Mouse (Mus musculus) stomach, embryonic 16.5 days (tissue): ENCODE data around the gene Rergl. TPM values are rescaled to one million over a fixed set of nuclear protein-coding genes. Genes with fewer than 3 reads are reported as not detected.

Source experiments
- ATAC-seq: fragments of 200-750 bp; cut with Nextera tagmentation; 2 replicates; pipeline ENCODE4 v1.8.0; 2017; ENCODE audit warnings: moderate number of reproducible peaks, moderate TSS enrichment; ENCODE audit not compliant: insufficient read depth, low FRiP score
- H3K27ac ChIP-seq: fragments of 300-500 bp; sonication (generic); 2 replicates; pipeline ENCODE4 v1.5.1; 2014; ENCODE audit warnings: low read length
- H3K27me3 ChIP-seq: fragments of 300-500 bp; sonication (generic); 2 replicates; pipeline ENCODE4 v1.6.1; 2014; ENCODE audit warnings: low read length, control low read depth, mixed read lengths; ENCODE audit not compliant: control insufficient read depth, insufficient read depth
- H3K36me3 ChIP-seq: fragments of 300-500 bp; sonication (generic); 2 replicates; pipeline ENCODE4 v1.6.1; 2014; ENCODE audit warnings: low read length; ENCODE audit not compliant: control insufficient read depth, insufficient read depth
- H3K4me1 ChIP-seq: fragments of 300-500 bp; sonication (generic); 2 replicates; pipeline ENCODE4 v1.6.1; 2014; ENCODE audit warnings: low read length, control low read depth, mixed read lengths; ENCODE audit not compliant: control insufficient read depth, insufficient read depth
- H3K4me2 ChIP-seq: fragments of 300-500 bp; sonication (generic); 2 replicates; pipeline ENCODE4 v1.6.1; 2014; ENCODE audit warnings: low read depth, low read length, mixed read lengths
- H3K4me3 ChIP-seq: fragments of 300-500 bp; sonication (generic); replicated peaks from 2 replicates; pipeline ENCODE4 v1.5.1; 2014; ENCODE audit warnings: mild to moderate bottlenecking, low read length
- H3K9ac ChIP-seq: fragments of 300-500 bp; sonication (generic); 2 replicates; pipeline ENCODE4 v1.6.1; 2014; ENCODE audit warnings: low read length
- H3K9me3 ChIP-seq: fragments of 300-500 bp; sonication (generic); replicated peaks from 2 replicates; pipeline ENCODE4 v1.6.1; 2016; ENCODE audit warnings: low read length, control low read depth; ENCODE audit not compliant: control insufficient read depth
- WGBS: fragments of 180-500 bp; shearing (Covaris S2); extraction: QIAGEN DNeasy Blood & Tissue Kit; methylation state at CpG from one replicate; pipeline ENCODE4 v1.1.7; 2014; 5-methylcytosine and 5-hydroxymethylcytosine counted together
- polyA plus RNA-seq: library from polyadenylated mRNA; unstranded; fragments of >200 nt; fragmentation: Nextera tagmentation; extraction: Ambion mirVana; gene quantifications from 2 replicates; pipeline ENCODE4 v1.2.1, GENCODE M21; 2015

Rergl gene
- polyA plus RNA-seq, result 1.0 and 1.4 TPM in 2 replicates

- no peaks in the 10 kb centered on the region for H3K4me1 ChIP-seq
- H3K36me3 ChIP-seq, result no peaks in the 10 kb centered on the region
- H3K27me3 ChIP-seq, result no peaks in the 10 kb centered on the region
- no peak within 1 kb of the TSS for H3K27ac ChIP-seq
- no peaks in the 10 kb centered on the region for H3K9me3 ChIP-seq
- ATAC-seq, result no peak
- whole genome bisulfite sequencing, result 21% methylated on average over 1 of the region's 1 CpGs
- no peak within 1 kb of the TSS for H3K9ac ChIP-seq
- H3K4me3 ChIP-seq, result no peak within 1 kb of the TSS
- H3K4me2 ChIP-seq, result no peak within 1 kb of the TSS
These were observed at the start of gene Rergl for GRCm38 (mm10) chr6:139501876-139502275. Rergl (minus strand) TSS chr6:139501976.

DNA sequence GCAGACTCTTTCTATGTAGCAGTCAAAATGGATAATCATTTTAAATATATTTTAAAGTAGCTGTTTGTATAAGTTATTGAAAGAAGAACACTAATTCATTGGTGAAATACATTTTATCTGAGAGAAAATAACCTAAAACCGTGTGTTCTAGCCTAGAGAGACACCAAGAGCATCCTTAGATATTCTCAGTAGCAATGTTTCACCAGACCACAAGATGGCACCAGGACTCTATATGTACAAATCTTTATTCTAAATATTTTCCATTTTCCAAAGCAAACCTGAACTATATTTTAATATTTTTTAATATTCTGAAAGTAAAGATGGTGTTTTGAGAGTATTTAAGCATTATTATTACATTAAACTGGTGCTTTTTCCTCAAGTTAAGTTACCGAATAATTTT is 36.7 kb upstream of the Rergl start:
- H3K4me2 ChIP-seq, result no peak overlapping the region
- no peaks in the 10 kb centered on the region for H3K9me3 ChIP-seq
- no peaks in the 10 kb centered on the region for H3K4me1 ChIP-seq
- no peak overlapping the region for H3K9ac ChIP-seq
- WGBS, result 52% methylated on average over 2 of the region's 2 CpGs
- no peak overlapping the region for H3K27ac ChIP-seq
- H3K36me3 ChIP-seq, result no peaks in the 10 kb centered on the region
- no peak overlapping the region for H3K4me3 ChIP-seq
- no peak for ATAC-seq
- H3K27me3 ChIP-seq, result no peaks in the 10 kb centered on the region

DNA sequence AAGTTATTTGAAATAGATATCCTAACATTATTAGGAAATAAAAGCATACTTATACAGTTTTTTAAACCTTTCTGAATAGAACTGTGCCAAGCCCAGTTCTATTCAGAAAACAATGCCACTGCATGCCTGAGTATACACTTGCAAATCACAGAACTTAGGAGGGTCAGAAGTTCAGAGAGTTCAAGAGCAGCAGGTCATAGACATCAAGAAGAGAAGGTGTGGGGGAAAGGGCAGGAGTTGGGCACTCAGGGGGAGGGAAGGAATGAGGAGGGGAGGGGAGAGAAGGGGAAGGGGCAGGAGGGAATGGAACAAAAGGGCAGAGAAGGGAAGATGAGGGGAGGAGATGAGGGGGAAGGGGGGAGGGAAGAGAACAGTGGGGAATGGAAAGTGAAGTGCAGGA is 23.6 kb upstream of the Rergl start:
- H3K4me1 ChIP-seq, result no peaks in the 10 kb centered on the region
- H3K9ac ChIP-seq, result no peak overlapping the region
- H3K27me3 ChIP-seq, result no peaks in the 10 kb centered on the region
- H3K27ac ChIP-seq, result no peak overlapping the region
- H3K4me3 ChIP-seq, result no peak overlapping the region
- no peak overlapping the region for H3K4me2 ChIP-seq
- no peaks in the 10 kb centered on the region for H3K36me3 ChIP-seq
- ATAC-seq, result no peak
- no peaks in the 10 kb centered on the region for H3K9me3 ChIP-seq

GRCm38 (mm10) chr6:139524288-139524687 is 22.5 kb upstream of the Rergl start:
- 45% methylated on average over 5 of the region's 5 CpGs for WGBS

DNA sequence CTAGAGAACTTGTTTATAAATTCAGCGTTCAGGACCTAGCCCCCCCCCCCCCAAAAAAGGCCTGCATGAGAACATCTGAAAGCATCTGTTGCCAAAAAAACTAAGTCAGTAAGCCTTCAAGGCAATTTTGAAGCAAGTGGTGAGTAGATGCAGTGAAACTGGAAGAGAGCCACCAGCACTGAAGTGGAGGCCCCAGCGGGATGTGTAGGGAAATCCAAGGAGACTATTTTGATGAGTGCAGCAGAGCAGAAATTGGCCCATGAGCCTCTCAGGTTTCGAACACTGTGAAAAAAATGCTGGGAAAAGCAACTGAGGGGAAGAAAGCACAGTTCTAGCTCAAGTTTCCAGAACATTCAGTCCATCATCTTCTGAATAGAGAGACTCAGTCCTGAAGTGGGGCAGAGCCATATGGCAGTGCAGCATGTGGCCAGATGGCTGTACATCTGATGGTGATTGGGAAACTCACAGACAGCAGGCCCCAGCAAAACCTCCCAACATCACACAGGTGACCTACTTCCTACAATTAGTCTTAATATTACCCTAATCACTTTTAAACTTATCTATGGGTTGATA is 13.2 kb upstream of the Rergl start:
- Histone ChIP-seq H3K36me3 (no peaks in the 10 kb centered on the region), H3K9ac (no peak overlapping the region), H3K4me2 (no peak overlapping the region), H3K27me3 (no peaks in the 10 kb centered on the region), H3K4me3 (no peak overlapping the region), H3K27ac (no peak overlapping the region), H3K9me3 (0 out of 2 replicates have a peak, but pooled peaks cover 2% of the 10 kb centered on the region), H3K4me1 (no peaks in the 10 kb centered on the region)
- 80% methylated on average over 3 of the region's 3 CpGs for WGBS
- no peak for ATAC-seq

More at GRCm38 (mm10) chr6:139524288-139524687, 22.5 kb upstream of the Rergl start:
- H3K36me3 ChIP-seq, result no peaks in the 10 kb centered on the region
- no peak overlapping the region for H3K4me2 ChIP-seq
- no peak overlapping the region for H3K27ac ChIP-seq
- no peak overlapping the region for H3K4me3 ChIP-seq
- H3K4me1 ChIP-seq, result no peaks in the 10 kb centered on the region
- ATAC-seq, result no peak
- no peak overlapping the region for H3K9ac ChIP-seq
- no peaks in the 10 kb centered on the region for H3K27me3 ChIP-seq
- H3K9me3 ChIP-seq, result no peaks in the 10 kb centered on the region

DNA sequence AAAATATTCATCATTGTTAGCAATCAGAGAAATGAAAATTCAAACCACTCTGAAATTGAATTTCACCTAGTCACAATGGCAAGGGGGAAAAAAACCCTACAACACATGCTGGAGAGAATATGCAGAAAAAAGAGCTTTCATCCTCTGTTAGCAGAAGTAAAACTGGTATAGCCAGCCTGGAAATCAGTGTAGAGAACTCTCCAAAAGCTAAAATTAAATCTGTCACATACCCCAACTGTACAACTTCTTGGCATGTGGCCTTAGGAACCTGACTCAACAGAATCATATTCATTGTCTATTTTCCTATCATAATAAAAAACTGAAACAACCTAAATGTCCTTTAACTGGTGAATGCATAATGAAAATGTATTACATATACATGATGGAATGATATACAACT is 22.0 kb downstream of the Rergl start:
- Histone ChIP-seq H3K36me3 (no peaks in the 10 kb centered on the region), H3K9me3 (no peaks in the 10 kb centered on the region), H3K4me2 (no peak overlapping the region), H3K4me3 (no peak overlapping the region), H3K27ac (no peak overlapping the region), H3K27me3 (no peaks in the 10 kb centered on the region), H3K9ac (no peak overlapping the region), H3K4me1 (no peaks in the 10 kb centered on the region)
- no peak for ATAC-seq

DNA sequence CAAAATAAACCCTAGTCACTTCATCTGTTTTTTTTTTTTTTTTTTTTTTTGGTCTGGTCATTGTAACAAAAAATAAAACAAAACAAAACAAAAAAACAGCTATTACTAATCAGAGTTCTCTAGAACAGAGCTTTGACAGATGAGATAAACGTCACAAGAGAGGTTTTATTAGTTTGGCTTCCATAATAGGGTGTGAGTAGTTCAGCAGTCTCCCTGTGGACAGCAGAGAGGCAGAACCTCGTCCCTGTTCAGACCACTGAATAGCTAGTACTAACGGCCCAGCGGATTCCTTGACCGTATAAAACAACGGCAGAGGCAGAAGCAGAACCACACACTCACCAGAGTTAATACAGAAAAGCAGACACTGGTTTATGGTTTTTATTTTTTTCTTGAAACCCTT is 36.8 kb downstream of the Rergl start:
- Histone ChIP-seq H3K9me3 (no peaks in the 10 kb centered on the region), H3K36me3 (no peaks in the 10 kb centered on the region), H3K9ac (no peak overlapping the region), H3K4me3 (no peak overlapping the region), H3K4me2 (no peak overlapping the region), H3K27me3 (no peaks in the 10 kb centered on the region), H3K27ac (no peak overlapping the region), H3K4me1 (no peaks in the 10 kb centered on the region)
- WGBS, result 68% methylated on average over 6 of the region's 6 CpGs
- ATAC-seq, result no peak

DNA sequence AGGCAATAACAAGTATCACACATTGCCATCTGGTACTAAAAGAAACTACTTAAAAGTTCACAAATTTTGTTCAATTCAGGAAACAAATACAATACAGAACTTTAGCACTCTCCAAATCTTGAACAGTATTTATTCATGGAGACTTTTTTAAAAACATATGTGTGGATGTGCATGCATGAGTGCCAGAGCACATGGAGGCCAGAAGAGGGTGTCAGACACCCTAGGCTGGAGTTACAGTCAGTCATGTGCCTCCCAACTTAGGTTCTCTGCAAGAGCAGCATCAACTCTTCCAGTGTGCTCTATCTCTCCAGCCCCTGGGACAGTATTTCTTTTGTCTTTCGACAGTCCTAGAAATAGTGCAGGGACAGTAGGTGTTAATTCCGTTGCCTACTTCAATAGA is 37.5 kb downstream of the Rergl start:
- no peak overlapping the region for H3K27ac ChIP-seq
- H3K4me2 ChIP-seq, result no peak overlapping the region
- H3K27me3 ChIP-seq, result no peaks in the 10 kb centered on the region
- ATAC-seq, result no peak
- WGBS, result 87% methylated on average over 2 of the region's 2 CpGs
- no peaks in the 10 kb centered on the region for H3K4me1 ChIP-seq
- no peaks in the 10 kb centered on the region for H3K36me3 ChIP-seq
- no peak overlapping the region for H3K4me3 ChIP-seq
- H3K9me3 ChIP-seq, result no peaks in the 10 kb centered on the region
- H3K9ac ChIP-seq, result no peak overlapping the region

GRCm38 (mm10) chr6:139461094-139461493 is 40.7 kb downstream of the Rergl start:
- Histone ChIP-seq H3K27me3 (no peaks in the 10 kb centered on the region), H3K9me3 (no peaks in the 10 kb centered on the region), H3K4me2 (no peak overlapping the region), H3K9ac (no peak overlapping the region), H3K27ac (no peak overlapping the region), H3K4me1 (no peaks in the 10 kb centered on the region), H3K36me3 (no peaks in the 10 kb centered on the region), H3K4me3 (no peak overlapping the region)
- 33% methylated on average over 5 of the region's 5 CpGs for WGBS
- no peak for ATAC-seq

DNA sequence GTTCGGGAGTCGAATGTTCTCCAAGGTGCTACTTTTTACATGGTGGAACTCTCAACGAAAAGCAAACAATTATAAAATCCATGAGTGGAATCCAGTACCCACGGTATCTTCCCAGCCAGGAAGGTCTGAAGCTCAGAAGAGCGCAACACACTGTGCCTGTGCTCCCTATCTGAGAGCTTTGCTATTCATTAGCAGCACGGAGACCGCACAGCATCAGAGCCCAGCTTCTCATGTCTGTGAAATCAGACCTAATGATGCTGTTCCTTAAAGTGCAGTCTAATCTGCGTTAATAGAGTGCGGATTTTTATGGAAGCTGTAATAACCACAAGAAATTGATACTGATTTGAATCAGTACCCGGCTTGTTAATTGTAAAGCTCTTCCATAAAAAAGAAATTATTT is 41.3 kb downstream of the Rergl start:
- Histone ChIP-seq H3K4me3 (no peak overlapping the region), H3K27me3 (no peaks in the 10 kb centered on the region), H3K9ac (no peak overlapping the region), H3K4me2 (no peak overlapping the region), H3K36me3 (no peaks in the 10 kb centered on the region), H3K9me3 (no peaks in the 10 kb centered on the region), H3K27ac (no peak overlapping the region), H3K4me1 (no peaks in the 10 kb centered on the region)
- no peak for ATAC-seq
- WGBS, result 86% methylated on average over 10 of the region's 10 CpGs
